Mouse (Mus musculus): ENCODE data around the gene Oaz1. TPM values are rescaled to one million over a fixed set of nuclear protein-coding genes. Genes with fewer than 3 reads are reported as not detected.
A peak's percentile ranks its signal among the peaks of the same experiment; 100 is the strongest.
"Not testable (repeated sequence)": the region's sequence is repeated elsewhere in the genome, so short reads cannot be mapped to it uniquely, and the experiment has no call there.

Gene Oaz1
- total RNA-seq, 2 experiments from 2014 or later = 517 to 561 TPM

DNA sequence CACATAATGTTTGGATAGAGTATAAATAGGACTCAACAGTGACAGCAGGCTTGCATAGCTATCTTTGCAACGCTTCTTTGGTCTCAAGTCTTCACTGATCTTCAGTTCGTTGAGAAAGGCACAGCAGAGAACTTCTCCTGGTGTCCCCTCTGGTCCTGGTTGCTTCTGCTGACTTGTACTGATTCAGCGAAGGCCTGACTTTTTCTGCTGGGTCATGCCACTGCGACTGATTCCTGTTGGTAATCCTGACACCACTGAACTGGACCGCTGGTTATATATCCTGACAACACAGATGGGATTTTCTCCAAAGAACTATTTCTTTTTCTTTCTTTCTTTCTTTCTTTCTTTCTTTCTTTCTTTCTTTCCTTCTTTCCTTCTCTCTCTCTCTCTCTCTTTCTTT lies 3.9 kb upstream of the Oaz1 start:
- no peak for DNase-seq (ENCODE audit: low spot score in 2 of 2)

DNA sequence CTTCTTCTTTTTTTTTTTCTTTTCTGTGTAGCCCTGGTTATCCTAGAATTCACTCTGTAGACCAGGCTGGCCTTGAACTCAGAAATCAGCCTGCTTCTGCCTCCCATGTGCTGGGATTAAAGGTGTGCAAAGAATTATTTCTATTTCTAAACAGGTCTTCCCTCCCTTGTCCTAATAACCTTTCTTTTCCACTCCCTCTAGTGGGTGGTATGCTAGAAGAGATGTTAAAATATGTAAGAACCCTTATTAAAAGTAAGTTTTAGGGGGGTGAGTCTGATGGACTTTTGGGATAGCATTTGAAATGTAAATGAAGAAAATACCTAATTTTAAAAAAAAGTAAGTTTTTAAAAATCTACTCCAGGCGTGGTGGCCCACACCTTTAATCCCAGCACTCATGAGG lies 3.1 kb upstream of the Oaz1 start:
- DNase-seq (ENCODE audit: low spot score in 2 of 2) = no peak

DNA sequence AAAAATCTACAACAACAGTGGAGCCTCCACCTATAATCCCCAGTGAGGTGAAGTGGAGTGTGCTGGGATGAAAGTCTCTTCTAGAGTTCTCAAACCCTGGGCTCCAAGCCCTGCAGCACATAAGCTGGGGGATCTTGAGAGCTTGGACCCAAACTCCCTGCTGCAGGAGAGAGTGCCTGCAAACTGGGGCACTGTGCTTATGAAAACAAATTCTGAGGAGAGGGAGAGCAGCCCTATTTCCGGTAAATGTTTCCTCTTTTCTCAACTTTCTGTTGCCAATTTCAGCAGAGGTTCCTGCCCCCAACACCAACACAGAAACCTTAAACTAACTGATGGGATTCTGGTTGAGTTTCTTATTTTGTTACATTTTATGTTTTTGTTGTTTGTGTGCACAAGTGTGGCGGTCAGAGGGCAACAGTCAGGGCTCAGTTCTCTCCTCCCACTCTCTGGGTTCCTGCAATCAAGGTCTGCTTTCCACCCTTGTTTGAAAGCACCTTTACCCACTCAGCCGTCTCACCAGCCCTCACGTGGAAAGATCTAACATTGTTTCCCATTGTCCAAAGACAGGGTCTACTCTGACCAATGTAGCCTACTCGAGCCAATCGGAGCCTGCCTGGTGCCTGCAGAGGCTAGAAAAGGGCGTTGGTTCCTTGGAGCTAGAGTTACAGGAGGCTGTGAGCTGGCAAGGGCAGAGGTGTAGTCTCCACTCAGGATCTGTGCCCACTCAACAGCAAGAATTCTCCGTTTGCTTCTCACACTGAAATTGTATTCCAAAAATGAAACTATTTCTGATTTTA lies 2.4 kb upstream of the Oaz1 start:
- no peak for DNase-seq (ENCODE audit: low spot score in 2 of 2)

DNA sequence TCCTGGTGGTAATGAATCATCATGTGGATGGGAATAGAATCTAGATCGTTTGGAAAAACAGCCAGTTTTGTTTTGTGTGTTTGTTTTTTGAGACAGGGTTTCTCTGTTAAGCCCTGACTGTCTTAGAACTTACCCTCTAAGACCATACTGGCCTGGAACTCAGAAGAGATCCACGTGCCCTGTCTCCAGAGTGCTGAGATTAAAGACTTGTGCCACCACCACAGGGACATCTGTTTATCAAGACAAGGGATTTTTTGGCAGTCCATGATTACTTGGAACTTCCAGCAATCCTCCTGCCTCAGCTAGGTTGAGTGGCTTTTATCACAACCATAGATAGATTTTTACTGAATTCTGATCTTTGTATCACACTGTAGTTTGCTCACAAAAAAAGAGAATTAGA lies 1.6 kb upstream of the Oaz1 start:
- no peak for DNase-seq (ENCODE audit: low spot score in 2 of 2)

DNA sequence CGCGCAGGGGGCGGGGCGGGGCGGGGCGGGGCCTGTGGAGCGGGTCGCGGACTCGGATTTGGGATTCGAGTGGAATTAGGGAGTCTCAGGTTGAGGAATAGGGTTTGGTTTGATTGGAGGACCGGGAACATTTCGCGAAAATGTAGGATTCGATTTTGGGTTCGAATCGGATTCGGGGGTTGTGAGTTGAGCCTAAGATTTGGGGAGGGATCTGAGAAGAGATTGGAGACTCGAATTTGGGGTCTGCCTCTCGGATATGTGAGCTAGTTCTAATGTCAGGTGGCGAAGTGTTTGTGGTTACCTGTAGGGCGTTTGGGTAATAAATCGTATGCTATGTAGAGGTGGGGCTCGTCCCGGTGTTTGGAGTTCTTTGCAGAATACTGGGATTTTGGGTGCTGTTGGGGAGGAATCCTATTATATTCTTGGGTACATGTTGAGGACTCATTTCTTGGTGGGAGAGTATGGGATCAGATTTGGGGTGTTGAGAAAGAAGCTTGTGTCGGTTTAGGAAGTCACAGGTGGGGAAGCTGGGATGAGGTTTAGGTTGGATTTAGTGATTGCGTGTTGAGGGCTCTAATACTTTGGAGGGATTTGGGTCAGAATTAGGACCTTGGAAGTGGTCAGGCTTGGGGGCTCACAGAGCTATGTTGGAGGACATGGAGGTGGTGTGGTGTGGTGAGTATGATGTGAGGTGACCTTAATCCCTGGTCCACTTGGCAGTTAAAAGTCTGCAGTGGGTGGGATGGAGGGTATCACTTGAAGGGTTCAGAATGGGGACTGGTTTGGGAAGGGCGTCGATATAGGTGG lies 810 bp downstream of the Oaz1 start:
- DNase-seq (ENCODE audit: low spot score in 2 of 2) = no peak

DNA sequence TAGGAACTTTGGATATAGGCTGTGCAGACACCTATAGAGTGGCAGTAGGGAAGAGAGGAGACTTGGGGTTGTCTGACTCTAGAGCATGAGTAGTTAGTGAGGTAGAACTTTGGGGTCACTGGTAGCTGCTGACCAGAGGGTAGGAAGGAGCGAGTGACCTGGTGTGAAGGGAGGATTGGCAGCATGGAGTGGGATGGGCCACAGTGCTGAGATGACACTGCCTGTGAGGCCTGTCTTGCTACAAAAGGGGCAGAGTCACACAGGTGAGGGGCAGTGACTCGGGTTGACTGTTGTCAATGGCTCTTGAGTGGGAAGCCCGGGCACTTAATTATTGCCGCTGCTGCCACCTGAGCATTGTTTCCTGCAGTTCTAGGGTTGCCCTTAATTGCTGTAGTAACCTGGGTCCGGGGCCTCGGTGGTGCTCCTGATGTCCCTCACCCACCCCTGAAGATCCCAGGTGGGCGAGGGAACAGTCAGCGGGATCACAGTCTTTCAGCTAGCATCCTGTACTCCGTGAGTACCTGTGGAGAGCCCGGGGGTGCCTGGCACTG lies 1.5 kb downstream of the Oaz1 start:
- no peak for DNase-seq (ENCODE audit: low spot score in 2 of 2)

DNA sequence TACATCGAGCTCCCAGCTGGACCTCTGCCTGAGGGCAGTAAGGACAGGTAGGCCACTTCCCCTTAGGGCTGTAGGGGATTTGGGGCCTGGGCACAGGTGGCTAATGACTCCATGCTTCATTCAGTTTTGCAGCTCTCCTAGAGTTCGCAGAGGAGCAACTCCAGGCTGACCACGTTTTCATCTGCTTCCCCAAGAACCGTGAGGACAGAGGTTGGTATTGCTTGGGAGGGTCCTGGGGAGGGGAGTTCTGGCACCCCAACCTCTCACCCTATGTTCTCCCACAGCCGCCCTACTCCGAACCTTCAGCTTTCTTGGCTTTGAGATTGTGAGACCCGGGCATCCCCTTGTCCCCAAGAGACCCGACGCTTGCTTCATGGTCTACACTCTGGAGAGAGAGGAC lies 2.1 kb downstream of the Oaz1 start:
- DNase-seq (ENCODE audit: low spot score in 2 of 2) = not testable (repeated sequence)

DNA sequence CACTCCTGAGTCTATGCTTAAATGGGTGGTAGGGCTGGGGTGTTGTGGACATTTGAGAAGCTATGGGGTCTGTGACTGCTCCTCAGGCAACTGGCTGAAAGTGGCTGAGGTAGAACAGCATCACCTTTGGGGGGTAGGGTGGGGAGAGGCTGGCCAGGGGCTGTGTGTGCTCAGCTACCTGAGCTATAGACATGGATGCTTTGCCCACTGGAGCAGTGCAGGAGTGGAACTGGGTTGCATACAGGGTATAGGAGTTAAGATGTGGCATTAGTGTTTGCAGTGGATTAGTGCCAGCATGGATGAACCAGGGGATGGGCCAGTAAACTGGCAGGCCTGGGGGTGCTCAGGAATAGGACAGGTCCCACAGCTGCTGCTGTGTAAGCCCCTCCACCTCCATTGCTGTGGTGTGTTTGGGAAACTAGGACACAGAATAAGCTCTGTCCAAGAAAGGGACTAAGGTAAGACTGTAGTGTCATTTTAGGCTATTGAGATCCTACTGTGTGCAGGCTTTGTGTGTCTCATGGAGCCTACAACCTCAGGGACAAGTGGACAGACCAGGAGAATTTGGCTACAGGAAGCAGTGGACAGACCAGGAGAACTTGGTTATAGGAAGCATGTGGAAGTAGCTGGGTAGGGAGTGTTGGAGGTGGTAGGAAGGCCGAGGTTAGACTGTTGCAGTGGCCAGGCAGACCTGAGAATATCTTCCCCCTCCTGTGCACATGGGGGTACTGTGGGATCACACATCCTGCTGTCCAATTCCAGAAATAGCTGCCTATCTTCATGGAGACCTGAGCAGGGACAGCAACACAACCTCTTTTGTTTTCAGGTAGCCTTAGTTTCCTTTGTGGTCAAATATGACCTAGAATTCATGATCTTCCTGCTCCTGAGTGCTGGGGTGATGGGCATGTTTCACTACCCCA lies 3.2 kb downstream of the Oaz1 start:
- DNase-seq (ENCODE audit: low spot score in 2 of 2) = no peak

DNA sequence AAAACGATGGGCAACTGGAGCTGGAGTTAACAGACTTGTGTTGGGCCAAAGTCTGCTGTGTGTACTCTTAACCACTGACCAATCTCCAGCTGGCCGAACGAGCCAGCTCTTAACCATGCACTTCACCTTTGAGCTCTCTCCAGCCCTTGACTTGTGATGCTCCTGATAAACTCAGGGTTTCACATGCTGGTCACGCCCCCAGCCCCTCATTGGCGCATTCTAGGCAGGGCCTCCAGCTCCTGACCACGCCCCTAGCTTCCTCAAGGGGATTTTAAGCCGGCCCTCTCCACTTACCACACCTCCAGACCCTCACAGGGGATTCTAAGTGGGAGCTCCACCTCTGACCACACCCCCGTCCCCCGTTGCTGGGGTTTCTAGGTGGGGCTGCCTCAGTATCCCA lies 4.7 kb downstream of the Oaz1 start:
- no peak for DNase-seq (ENCODE audit: low spot score in 2 of 2)

DNA sequence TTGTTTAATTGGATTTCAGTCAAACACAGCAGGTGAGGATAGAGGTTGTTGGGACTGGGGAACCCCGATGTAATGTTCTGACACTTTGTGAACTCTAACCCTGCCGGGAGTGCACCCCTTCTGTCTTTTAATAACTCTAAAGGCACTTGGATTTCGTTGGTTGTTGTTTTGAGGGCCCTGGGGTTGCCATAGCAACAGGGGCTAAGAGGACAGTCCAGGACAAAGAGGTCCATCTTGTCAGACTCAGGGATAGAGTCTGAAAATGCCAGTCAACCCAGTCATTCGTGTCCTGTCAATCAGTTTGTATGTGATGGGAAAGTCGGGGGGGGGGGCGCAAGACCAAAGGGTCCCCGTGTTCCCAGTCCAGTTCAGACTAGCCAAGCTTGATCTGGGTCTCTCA lies 6.4 kb downstream of the Oaz1 start:
- no peak for DNase-seq (ENCODE audit: low spot score in 2 of 2)

DNA sequence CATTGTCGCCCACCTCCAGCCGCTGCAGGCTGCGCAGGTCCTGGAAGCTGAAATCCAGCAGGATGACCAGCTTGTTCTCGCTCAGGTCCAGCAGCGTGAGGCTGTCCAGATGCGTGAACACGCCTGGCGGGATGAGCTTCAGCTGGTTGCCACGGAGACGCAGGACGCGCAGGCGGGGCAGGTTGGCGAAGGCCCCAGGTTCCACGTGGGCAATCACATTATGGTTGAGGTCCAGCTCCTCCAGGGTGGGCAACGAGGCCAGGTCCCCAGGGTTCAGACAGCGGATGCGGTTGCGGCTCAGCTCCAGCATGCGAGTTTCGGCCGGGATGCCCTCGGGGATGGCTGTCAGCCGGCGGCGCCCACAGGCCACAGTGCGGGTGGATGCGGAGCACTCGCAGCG lies 9.2 kb downstream of the Oaz1 start:
- DNase-seq (ENCODE audit: low spot score in 2 of 2) = no peak

DNA sequence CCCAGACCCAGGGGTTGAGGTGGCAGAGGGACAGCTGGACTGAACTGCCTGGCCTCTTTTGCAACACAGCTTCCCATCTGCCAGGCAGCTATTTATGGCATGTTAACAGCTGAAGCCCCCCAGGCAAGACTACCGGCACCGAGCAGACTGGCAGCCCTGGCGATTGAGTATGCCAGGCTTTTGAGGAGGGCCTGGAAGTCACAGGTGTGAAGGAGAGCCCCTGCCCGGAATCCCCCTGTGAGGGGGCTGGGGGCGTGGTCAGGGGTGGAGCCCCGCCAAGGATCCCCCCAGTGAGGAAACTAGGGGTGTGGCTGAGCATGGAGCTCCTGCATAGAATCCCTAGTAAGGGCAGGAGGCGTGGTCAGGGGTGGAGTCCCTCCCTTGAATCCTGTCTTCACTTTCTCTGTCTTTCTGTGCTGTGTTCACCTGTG lies 10.5 kb downstream of the Oaz1 start:
- DNase-seq (ENCODE audit: low spot score in 2 of 2) = no peak

DNA sequence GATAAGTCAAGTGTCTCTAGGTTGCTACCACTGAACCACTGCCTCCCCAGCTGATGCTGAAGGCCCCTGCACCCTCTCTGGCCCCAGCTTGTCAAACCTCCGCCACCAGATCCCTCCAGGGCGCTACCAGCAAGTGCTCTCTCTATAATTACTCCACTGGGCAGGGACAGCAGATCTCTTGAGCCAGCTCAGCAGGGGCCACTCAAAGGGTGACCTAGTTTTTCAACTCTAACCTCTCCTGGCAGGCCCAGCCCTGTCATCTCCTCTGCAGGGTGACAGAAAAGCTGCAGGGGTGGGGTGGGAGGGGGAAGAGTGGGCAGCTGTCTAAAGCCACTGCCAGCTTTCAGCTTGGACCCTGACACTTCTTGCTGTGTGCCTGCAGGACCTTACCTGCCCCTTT lies 11.4 kb downstream of the Oaz1 start:
- DNase-seq (ENCODE audit: low spot score in 2 of 2) = no peak

DNA sequence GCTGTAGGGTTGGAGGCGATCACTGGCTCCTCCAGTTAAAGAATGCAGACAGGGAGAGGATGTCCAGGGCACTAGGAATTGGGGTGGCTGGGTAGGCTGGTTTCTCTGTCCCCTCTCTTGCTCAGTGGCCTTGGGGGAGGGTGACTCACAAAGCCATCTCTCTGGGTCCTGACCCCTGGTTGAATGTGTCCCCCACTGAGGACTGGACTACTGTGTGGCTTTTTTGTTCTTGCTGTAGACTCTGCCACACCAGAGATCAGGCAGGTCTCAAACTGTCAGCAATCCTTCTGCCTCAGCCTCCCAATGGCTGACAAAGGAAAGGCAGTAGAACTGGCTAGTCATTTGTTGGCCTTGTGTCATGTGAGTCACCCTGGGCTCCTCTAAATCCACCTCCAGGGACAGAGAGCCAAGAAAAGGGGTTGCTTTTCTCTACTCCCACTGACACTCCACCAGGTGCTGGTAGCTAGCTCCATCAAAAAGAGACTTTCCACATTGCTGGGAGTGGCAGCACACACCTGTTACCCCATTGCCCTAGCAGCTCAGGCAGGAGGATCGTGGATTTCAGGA lies 12.0 kb downstream of the Oaz1 start:
- no peak for DNase-seq (ENCODE audit: low spot score in 2 of 2)

DNA sequence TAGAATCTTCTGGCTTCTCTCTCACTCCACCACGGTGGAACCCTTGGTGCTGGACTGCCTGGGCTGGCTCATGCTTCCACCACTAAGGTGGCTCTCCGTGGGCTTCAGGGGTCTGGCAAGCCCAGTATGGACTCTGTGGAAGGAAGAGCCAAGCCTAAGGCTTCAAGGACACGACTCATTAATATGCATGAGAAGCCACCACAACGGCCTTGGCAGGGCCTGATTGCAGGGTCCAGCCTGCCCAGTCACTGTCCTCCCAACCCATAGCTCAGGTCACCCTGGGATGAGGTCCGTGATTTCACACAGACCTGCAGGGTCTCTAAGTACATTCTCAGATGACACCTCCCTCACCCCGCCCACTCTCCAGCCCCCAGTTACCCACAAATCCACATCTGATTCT lies 13.4 kb downstream of the Oaz1 start:
- DNase-seq (ENCODE audit: low spot score in 2 of 2) = no peak

DNA sequence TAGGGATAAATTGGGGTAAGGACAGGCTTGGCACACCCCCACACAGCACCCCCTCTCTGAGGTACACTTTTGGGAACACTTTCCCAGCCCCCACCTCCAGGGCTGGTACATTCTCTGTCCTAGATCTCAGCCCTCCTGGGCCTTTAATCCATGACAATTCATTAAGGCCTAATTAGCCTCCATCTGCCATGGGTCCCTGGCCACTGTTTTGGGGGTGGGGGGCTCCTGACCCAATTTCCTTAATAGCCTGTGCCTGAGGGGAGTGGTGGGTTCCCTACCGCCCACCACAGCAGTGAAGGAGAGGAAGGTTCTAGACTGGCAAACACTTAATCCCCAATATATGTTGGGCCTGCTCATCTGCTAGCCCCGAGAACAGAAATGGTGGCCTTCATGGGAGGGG lies 15.2 kb downstream of the Oaz1 start:
- DNase-seq (ENCODE audit: low spot score in 2 of 2) = no peak

DNA sequence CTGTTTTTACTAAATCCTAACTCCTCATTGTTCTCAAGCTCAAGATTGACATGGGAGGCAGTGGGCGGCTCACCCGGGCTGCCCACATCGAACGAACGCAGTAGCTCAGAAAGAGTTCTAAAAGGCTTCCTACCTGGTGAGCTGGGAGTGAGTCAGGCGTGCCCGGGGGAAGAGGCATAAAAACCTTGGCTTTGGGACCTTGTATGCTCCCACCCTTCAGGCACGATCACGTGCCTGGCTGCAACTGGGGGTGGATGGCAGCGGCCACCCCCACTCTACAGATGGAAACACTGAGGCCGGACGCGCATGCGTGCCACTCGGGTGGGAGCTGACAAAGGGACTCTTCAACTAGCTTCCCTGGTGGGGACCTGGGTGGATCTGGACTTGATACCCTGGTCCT lies 15.9 kb downstream of the Oaz1 start:
- peak; percentile 55 to 63 for DNase-seq (ENCODE audit: low spot score in 2 of 2)

DNA sequence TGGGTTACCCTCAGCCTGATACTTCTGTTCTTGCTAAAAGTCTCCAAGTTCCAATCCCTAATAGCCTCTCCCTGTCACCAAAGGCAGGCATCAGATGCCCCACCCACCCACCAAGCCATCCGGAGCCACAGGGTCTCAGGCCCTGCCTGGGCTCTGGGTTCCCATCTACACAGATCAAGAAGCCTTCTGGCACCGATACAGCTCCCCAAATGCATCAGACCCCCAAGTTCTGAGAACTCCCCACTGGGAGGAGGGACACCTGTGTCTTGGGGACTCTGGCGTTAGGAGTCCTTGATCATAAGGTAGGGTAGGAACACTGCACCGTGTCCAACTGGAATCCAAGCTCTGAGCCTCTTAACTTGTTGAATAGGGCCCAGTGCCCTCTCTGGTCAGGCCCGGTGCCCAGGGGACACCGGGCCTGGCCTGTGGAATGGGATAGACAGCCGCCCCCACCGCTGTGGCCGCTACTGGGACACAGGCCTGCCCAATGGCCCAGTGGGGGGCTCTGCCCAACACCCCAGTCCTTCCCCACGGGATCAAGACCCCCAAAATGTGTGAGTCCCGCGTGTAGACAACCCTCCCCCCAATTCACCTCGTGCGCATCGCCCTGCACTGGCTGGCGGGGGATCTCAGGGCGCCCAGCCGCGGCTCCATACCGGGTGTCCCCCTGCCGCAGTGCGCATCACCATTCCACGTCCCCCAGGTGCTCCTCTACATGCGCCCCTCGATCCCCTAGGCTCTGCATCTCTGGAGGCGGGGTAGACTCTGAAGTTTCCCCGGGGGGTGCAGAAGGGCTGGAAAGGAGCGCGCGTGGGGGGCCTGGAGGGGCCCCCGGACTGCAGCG lies 16.9 kb downstream of the Oaz1 start:
- no peak for DNase-seq (ENCODE audit: low spot score in 2 of 2)

DNA sequence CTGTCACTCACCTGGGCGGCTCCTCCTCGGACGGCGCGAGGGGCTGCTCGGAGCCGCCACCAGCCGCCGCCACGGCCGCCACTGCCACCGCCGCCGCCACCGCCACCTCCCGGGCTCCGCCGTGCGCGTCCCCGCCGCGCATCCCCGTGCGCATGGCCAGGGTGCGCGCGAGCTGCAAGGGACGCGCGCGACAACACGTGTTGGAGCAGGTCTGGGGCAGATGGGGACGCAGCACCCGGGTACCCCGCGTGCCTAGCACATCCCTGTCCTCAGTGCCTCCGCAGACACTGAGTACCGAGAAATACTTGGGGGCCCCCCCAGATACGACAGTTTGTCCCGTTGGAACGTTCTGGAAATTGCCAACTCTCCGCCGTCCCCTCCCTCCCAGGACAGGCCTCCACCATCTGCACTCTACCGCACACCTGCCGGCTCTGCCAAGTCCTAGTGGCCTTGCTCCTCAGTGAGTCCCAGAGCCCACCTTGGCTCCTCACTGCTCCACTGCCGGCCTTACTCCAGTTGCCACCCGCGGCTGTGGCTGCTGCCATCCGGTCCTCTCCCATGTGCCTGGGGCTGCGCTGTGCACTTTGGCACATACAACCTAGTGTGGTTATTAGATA lies 17.6 kb downstream of the Oaz1 start, which contains the start of gene Lingo3:
Lingo3 (minus strand) TSS at position 109 of the 617 bp plus-strand sequence.
- peak; percentile 56 to 72 for DNase-seq (ENCODE audit: low spot score in 2 of 2)

All from left cerebral cortex, adult 18-20 months (tissue).